Mouse (Mus musculus) hindlimb bud, embryonic 11.5 days (tissue): Measurements from ENCODE around the gene Stx6.
"Not testable (repeated sequence)": the region's sequence is repeated elsewhere in the genome, so short reads cannot be mapped to it uniquely, and the experiment has no call there.

Experiments used
- DNase-seq: peaks from one replicate; pipeline ENCODE4 v3.0.0-alpha.2; 2012; ENCODE audit warnings: low read depth, low spot score; ENCODE audit errors: extremely low spot score

Stx6 gene

GRCm38 (mm10) chr1:155158970-155159484 is 512 bp downstream of the Stx6 start:
- DNase-seq = no peak

GRCm38 (mm10) chr1:155167453-155167852 is 8.9 kb downstream of the Stx6 start:
- no peak for DNase-seq

GRCm38 (mm10) chr1:155169935-155170334 is 11.4 kb downstream of the Stx6 start:
- DNase-seq = no peak

GRCm38 (mm10) chr1:155172895-155173643 is 14.6 kb downstream of the Stx6 start:
- DNase-seq = no peak

GRCm38 (mm10) chr1:155173644-155174016 is 15.1 kb downstream of the Stx6 start:
- DNase-seq = not testable (repeated sequence)

GRCm38 (mm10) chr1:155174424-155174823 is 15.9 kb downstream of the Stx6 start:
- DNase-seq = no peak

- no peak for DNase-seq
Observed at GRCm38 (mm10) chr1:155178192-155178924, 19.8 kb downstream of the Stx6 start.

- DNase-seq = no peak
Observed at GRCm38 (mm10) chr1:155184191-155184590, 25.7 kb downstream of the Stx6 start.

- no peak for DNase-seq
Observed at GRCm38 (mm10) chr1:155188656-155189055, 30.1 kb downstream of the Stx6 start.

GRCm38 (mm10) chr1:155191219-155191618 is 32.7 kb downstream of the Stx6 start:
- DNase-seq = no peak

GRCm38 (mm10) chr1:155191671-155192070 is 33.2 kb downstream of the Stx6 start:
- no peak for DNase-seq

- DNase-seq = no peak
Observed at GRCm38 (mm10) chr1:155192805-155193368, 34.4 kb downstream of the Stx6 start.

GRCm38 (mm10) chr1:155196691-155197090 is 38.2 kb downstream of the Stx6 start:
- DNase-seq = no peak

GRCm38 (mm10) chr1:155199522-155199921 is 41.0 kb downstream of the Stx6 start:
- no peak for DNase-seq

- no peak for DNase-seq
Observed at GRCm38 (mm10) chr1:155200967-155201366, 42.5 kb downstream of the Stx6 start.

GRCm38 (mm10) chr1:155201373-155201879 is 42.9 kb downstream of the Stx6 start:
- DNase-seq = no peak

GRCm38 (mm10) chr1:155201914-155202313 is 43.4 kb downstream of the Stx6 start:
- DNase-seq = no peak

GRCm38 (mm10) chr1:155202472-155202871 is 44.0 kb downstream of the Stx6 start:
- DNase-seq = no peak

- no peak for DNase-seq
Observed at GRCm38 (mm10) chr1:155203101-155203500, 44.6 kb downstream of the Stx6 start.

- DNase-seq = no peak
Observed at GRCm38 (mm10) chr1:155203954-155204353, 45.4 kb downstream of the Stx6 start.

GRCm38 (mm10) chr1:155204560-155205162 is 46.1 kb downstream of the Stx6 start:
- DNase-seq = no peak
